Comparison of ENCODE assay signal across 16 mouse cellular contexts in the genomic region with DNA sequence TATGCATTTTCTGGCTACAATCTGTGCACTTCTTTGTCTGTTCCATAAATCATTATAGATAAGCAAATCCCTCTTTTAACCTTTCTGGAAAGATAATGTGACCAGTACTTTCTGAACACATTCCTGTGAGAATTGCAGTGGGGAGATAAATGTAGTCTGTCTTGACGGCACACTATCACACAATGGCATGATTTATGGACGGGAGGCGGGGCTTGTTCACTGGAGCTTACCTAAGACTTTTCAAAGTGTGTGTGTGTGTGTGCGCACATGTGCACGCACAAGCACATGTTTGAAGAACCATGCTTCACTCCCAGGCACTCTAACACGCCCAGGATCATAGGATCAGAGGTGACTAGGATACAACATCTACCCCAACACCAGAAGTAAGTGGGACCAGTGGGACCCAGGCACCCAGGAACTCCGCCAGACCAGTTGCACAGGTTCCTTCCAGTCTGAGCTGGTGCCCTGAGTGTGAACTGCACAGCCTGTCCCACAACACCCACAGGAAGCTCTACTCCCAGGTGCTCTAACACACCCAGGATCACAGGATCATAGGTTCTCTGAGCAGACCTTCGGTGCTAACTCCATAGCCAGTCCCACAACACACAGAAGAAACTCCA.
DNase-seq lines count a peak whose midpoint lies in the region; ATAC-seq and TF ChIP-seq lines count a peak whose summit lies in the region.
"Had no signal": no experiment of that assay in that cellular context is flagged by ENCODE, and none has a peak within 500 bp of the region (broad histone marks: within the 10 kb centered on the region; RNA-seq: fewer than 3 reads in every experiment).

No protein-coding gene starts in this region.

- 67% methylated on average over 8 of the region's 8 CpGs for WGBS in kidney, embryonic 14.5 days
- 37% methylated on average over 8 of the region's 8 CpGs for WGBS in intestine, postnatal 0 days
- WGBS in stomach, embryonic 14.5 days = 46% methylated on average over 8 of the region's 8 CpGs

- H3K27me3 ChIP-seq in kidney, embryonic 14.5 days (ENCODE audit: control insufficient read depth, insufficient read depth, low read length) = no peaks in the 10 kb centered on the region
- no peaks in the 10 kb centered on the region for H3K27me3 ChIP-seq in intestine, postnatal 0 days (replicated peaks; ENCODE audit: control insufficient read depth, insufficient read depth, low read length)
- no peaks in the 10 kb centered on the region for H3K27me3 ChIP-seq in stomach, embryonic 14.5 days (ENCODE audit: control insufficient read depth, insufficient read depth, low read length)
- H3K27me3 ChIP-seq: embryonic facial prominence, embryonic 15.5 days; lung, embryonic 15.5 days had no signal

- no peak overlapping the region for H3K9ac ChIP-seq in kidney, embryonic 14.5 days (ENCODE audit: low read depth, low read length)
- no peak overlapping the region for H3K9ac ChIP-seq in intestine, postnatal 0 days (ENCODE audit: low read depth, low read length)
- no peak overlapping the region for H3K9ac ChIP-seq in stomach, embryonic 14.5 days (replicated peaks; ENCODE audit: low read depth, low read length)
- H3K9ac ChIP-seq: embryonic facial prominence, embryonic 15.5 days; lung, embryonic 15.5 days had no signal

- H3K27ac ChIP-seq in kidney, embryonic 14.5 days (ENCODE audit: low read depth, low read length) = no peak overlapping the region
- no peak overlapping the region for H3K27ac ChIP-seq in intestine, postnatal 0 days (ENCODE audit: low read depth, low read length)
- no peak overlapping the region for H3K27ac ChIP-seq in stomach, embryonic 14.5 days (ENCODE audit: low read length)
- H3K27ac ChIP-seq: embryonic facial prominence, embryonic 15.5 days; heart, embryonic 10.5 days; lung, embryonic 15.5 days had no signal

- no peak overlapping the region for H3K4me3 ChIP-seq in kidney, embryonic 14.5 days (ENCODE audit: low read length)
- H3K4me3 ChIP-seq in intestine, postnatal 0 days (ENCODE audit: low read depth, low read length) = no peak overlapping the region
- no peak overlapping the region for H3K4me3 ChIP-seq in stomach, embryonic 14.5 days (ENCODE audit: low read depth, low read length)
- H3K4me3 ChIP-seq: embryonic facial prominence, embryonic 15.5 days; heart, embryonic 10.5 days; lung, embryonic 15.5 days had no signal

- no peak for DNase-seq in kidney, postnatal 36 days
- peak; percentile 52 for DNase-seq in embryo, embryonic 10.5 days (ENCODE audit: low spot score)
- no peak for DNase-seq in spleen, postnatal 36 days (ENCODE audit: low spot score in 2 of 2)
- no peak for DNase-seq in right cerebral cortex, postnatal 10 days (ENCODE audit: low spot score in 2 of 2)
- DNase-seq: B cell, adult 2 months; cerebellum, postnatal 36 days; gastrocnemius, postnatal 25 days; heart, postnatal 14 days; kidney, adult 11 months; thymus, adult 18-20 months had no signal

- H3K4me1 ChIP-seq in kidney, embryonic 14.5 days (ENCODE audit: control insufficient read depth, insufficient read depth, low read length) = peaks cover 7% of the 10 kb centered on the region; the same call in 1 of the 2 replicates
- peaks cover 3% of the 10 kb centered on the region; the same call in 1 of the 2 replicates for H3K4me1 ChIP-seq in intestine, postnatal 0 days (replicated peaks; ENCODE audit: control insufficient read depth, insufficient read depth, low read length)
- no peaks in the 10 kb centered on the region; the same call in 1 of the 2 replicates for H3K4me1 ChIP-seq in stomach, embryonic 14.5 days (ENCODE audit: control insufficient read depth, insufficient read depth, low read length)
- H3K4me1 ChIP-seq: embryonic facial prominence, embryonic 15.5 days had no signal

- no peak overlapping the region for H3K4me2 ChIP-seq in kidney, embryonic 14.5 days (replicated peaks; ENCODE audit: low read depth, low read length)
- H3K4me2 ChIP-seq in intestine, postnatal 0 days (replicated peaks; ENCODE audit: low read depth) = peak overlapping the region; percentile 30; the same call in 1 of the 2 replicates
- H3K4me2 ChIP-seq in stomach, embryonic 14.5 days (replicated peaks; ENCODE audit: low read depth, low read length) = no peak overlapping the region
- H3K4me2 ChIP-seq: embryonic facial prominence, embryonic 15.5 days; lung, embryonic 15.5 days had no signal

- ATAC-seq in kidney, embryonic 14.5 days (ENCODE audit: low FRiP score, low TSS enrichment) = peak; percentile 80
- ATAC-seq in intestine, postnatal 0 days = peak; percentile 83
- peak; percentile 75 for ATAC-seq in stomach, embryonic 14.5 days (ENCODE audit: insufficient number of reproducible peaks, insufficient read depth, low FRiP score, low read depth)

- no peaks in the 10 kb centered on the region for H3K9me3 ChIP-seq in kidney, embryonic 14.5 days (ENCODE audit: control insufficient read depth, low read length)
- H3K9me3 ChIP-seq in intestine, postnatal 0 days (ENCODE audit: control insufficient read depth) = no peaks in the 10 kb centered on the region
- no peaks in the 10 kb centered on the region for H3K9me3 ChIP-seq in stomach, embryonic 14.5 days (ENCODE audit: control insufficient read depth, low read depth, low read length)
- H3K9me3 ChIP-seq: embryonic facial prominence, embryonic 15.5 days; heart, embryonic 10.5 days; lung, embryonic 15.5 days had no signal

- H3K36me3 ChIP-seq in kidney, embryonic 14.5 days (ENCODE audit: control insufficient read depth, insufficient read depth, low read length) = no peaks in the 10 kb centered on the region
- no peaks in the 10 kb centered on the region for H3K36me3 ChIP-seq in intestine, postnatal 0 days (ENCODE audit: control insufficient read depth, insufficient read depth)
- H3K36me3 ChIP-seq in stomach, embryonic 14.5 days (ENCODE audit: control insufficient read depth, insufficient read depth, low read length) = no peaks in the 10 kb centered on the region
- H3K36me3 ChIP-seq: embryonic facial prominence, embryonic 15.5 days; heart, embryonic 10.5 days; lung, embryonic 15.5 days had no signal

- TF ChIP-seq CTCF in intestine, postnatal 0 days (IDR thresholded peaks at IDR 0.05; ENCODE audit: low read depth) = no peak
